ENCODE assay signal across 11 mouse cellular contexts in the genomic region with DNA sequence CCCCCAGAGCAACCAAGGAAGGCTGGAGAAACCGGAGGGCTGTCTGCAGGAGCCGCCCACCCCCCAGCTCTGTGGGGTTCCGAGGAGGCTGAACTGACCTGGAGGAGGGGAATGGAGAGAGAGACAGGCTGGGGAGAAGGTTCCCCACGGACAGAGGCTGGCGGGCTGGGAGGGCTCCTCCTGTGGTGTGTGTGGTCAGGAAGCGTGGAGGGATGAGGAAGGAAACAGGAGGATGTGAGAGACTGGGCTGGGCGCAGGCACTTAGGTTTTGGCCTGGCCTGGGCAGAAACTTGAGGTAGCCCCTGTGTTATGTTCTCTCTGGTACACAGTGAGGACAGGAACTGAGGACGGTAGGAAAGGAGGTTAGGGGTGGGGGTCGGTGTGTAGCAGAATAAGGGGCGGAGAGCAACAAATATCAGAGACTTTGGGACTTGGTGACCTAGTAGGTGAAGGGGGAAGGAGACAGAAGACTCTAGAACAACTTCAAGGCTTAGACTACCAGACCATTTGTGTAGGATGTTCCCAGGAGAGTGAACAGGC. TPM values are rescaled to one million over a fixed set of nuclear protein-coding genes. Genes with fewer than 3 reads are reported as not detected.
DNase-seq lines count a peak whose midpoint lies in the region; ATAC-seq and TF ChIP-seq lines count a peak whose summit lies in the region.
"Had no signal": no experiment of that assay in that cellular context is flagged by ENCODE, and none has a peak within 500 bp of the region (broad histone marks: within the 10 kb centered on the region; RNA-seq: fewer than 3 reads in every experiment).

No protein-coding gene starts in this region.

- no peaks in the 10 kb centered on the region for H3K9me3 ChIP-seq in lung, postnatal 0 days (ENCODE audit: low read length)
- no peaks in the 10 kb centered on the region for H3K9me3 ChIP-seq in limb, embryonic 14.5 days (ENCODE audit: control insufficient read depth, low read length)
- H3K9me3 ChIP-seq in stomach, embryonic 16.5 days (replicated peaks; ENCODE audit: control insufficient read depth, low read length), result no peaks in the 10 kb centered on the region

- H3K9ac ChIP-seq in lung, postnatal 0 days (replicated peaks; ENCODE audit: low read depth), result no peak overlapping the region
- H3K9ac ChIP-seq in limb, embryonic 14.5 days (ENCODE audit: low read depth, low read length, severe bottlenecking), result no peak overlapping the region
- H3K9ac ChIP-seq in stomach, embryonic 16.5 days (ENCODE audit: low read length), result peak overlapping the region; percentile 26; the same call in 1 of the 2 replicates

- peak overlapping the region; percentile 6; the same call in 1 of the 2 replicates for H3K4me3 ChIP-seq in gastrocnemius, adult 2 months
- no peak overlapping the region for H3K4me3 ChIP-seq in lung, postnatal 0 days (ENCODE audit: low read depth, low read length)
- H3K4me3 ChIP-seq in limb, embryonic 14.5 days (replicated peaks; ENCODE audit: low read length), result no peak overlapping the region
- H3K4me3 ChIP-seq in stomach, embryonic 16.5 days (replicated peaks; ENCODE audit: low read length), result no peak overlapping the region

- TF ChIP-seq EP300 in lung, postnatal 0 days (IDR thresholded peaks at IDR 0.05), result no peak

- 44% methylated on average over 10 of the region's 10 CpGs for WGBS in lung, postnatal 0 days
- WGBS in limb, embryonic 14.5 days, result 38% methylated on average over 10 of the region's 10 CpGs
- WGBS in stomach, embryonic 16.5 days, result 53% methylated on average over 10 of the region's 10 CpGs

- DNase-seq in gastrocnemius, adult 2 months, result no peak
- no peak for DNase-seq in gastrocnemius, postnatal 10 days
- DNase-seq in lung, postnatal 0 days (ENCODE audit: low spot score), result no peak
- no peak for DNase-seq in lung, adult 18-20 months
- no peak for DNase-seq in limb, embryonic 14.5 days (ENCODE audit: low spot score)
- DNase-seq in frontal cortex, postnatal 36 days (ENCODE audit: low spot score in 2 of 2), result no peak
- no peak for DNase-seq in spleen, adult 18-20 months
- DNase-seq: cerebellum, adult 9-10 months had no signal

- H3K27ac ChIP-seq in gastrocnemius, adult 2 months, result peak overlapping the region; percentile 66
- H3K27ac ChIP-seq in lung, postnatal 0 days (ENCODE audit: low read length), result peak overlapping the region; percentile 60
- H3K27ac ChIP-seq in limb, embryonic 14.5 days (replicated peaks; ENCODE audit: low read depth, low read length), result peak overlapping the region; percentile 26; the same call in 1 of the 2 replicates
- peak overlapping the region; percentile 57 for H3K27ac ChIP-seq in stomach, embryonic 16.5 days (ENCODE audit: low read length)

- peaks cover 7% of the 10 kb centered on the region; the same call in 1 of the 2 replicates for H3K4me1 ChIP-seq in lung, postnatal 0 days (ENCODE audit: insufficient read depth, low read depth, low read length)
- peaks cover 8% of the 10 kb centered on the region for H3K4me1 ChIP-seq in limb, embryonic 14.5 days (ENCODE audit: control insufficient read depth, insufficient read depth, low read length)
- H3K4me1 ChIP-seq in stomach, embryonic 16.5 days (ENCODE audit: control insufficient read depth, insufficient read depth, low read length), result peaks cover 15% of the 10 kb centered on the region

- TF ChIP-seq POLR2A in limb, embryonic 14.5 days (IDR thresholded peaks at IDR 0.05; ENCODE audit: borderline replicate concordance, extremely low read depth, insufficient read depth, insufficient read length), result no peak

- no peak for TF ChIP-seq CTCF in gastrocnemius, adult 2 months (IDR thresholded peaks at IDR 0.05)
- TF ChIP-seq CTCF in lung, postnatal 0 days (IDR thresholded peaks at IDR 0.05), result no peak

- intact Hi-C loops in gastrocnemius, adult 2 months (cut with DNase I), result no loop called here

- no peaks in the 10 kb centered on the region for H3K27me3 ChIP-seq in lung, postnatal 0 days (replicated peaks; ENCODE audit: insufficient read depth, low read length)
- no peaks in the 10 kb centered on the region for H3K27me3 ChIP-seq in limb, embryonic 14.5 days (ENCODE audit: control insufficient read depth, insufficient read depth, low read length)
- H3K27me3 ChIP-seq in stomach, embryonic 16.5 days (ENCODE audit: control insufficient read depth, insufficient read depth, low read length), result no peaks in the 10 kb centered on the region

- ATAC-seq in lung, postnatal 0 days, result no peak
- no peak for ATAC-seq in limb, embryonic 14.5 days (ENCODE audit: low FRiP score, low read depth)
- no peak for ATAC-seq in stomach, embryonic 16.5 days (ENCODE audit: insufficient read depth, low FRiP score)
- ATAC-seq: activated CD4-positive, CD25-positive, alpha-beta regulatory T cell, adult 4 months had no signal

- no peaks in the 10 kb centered on the region for H3K36me3 ChIP-seq in lung, postnatal 0 days (ENCODE audit: insufficient read depth, low read length)
- no peaks in the 10 kb centered on the region for H3K36me3 ChIP-seq in limb, embryonic 14.5 days (ENCODE audit: control insufficient read depth, insufficient read depth, low read length)
- H3K36me3 ChIP-seq in stomach, embryonic 16.5 days (ENCODE audit: control insufficient read depth, insufficient read depth, low read length), result no peaks in the 10 kb centered on the region

- no peak overlapping the region for H3K4me2 ChIP-seq in lung, postnatal 0 days (replicated peaks; ENCODE audit: low read depth, low read length)
- no peak overlapping the region for H3K4me2 ChIP-seq in limb, embryonic 14.5 days (replicated peaks; ENCODE audit: low read depth, low read length, severe bottlenecking)
- no peak overlapping the region for H3K4me2 ChIP-seq in stomach, embryonic 16.5 days (ENCODE audit: low read depth, low read length)
- H3K4me2 ChIP-seq: midbrain, embryonic 11.5 days had no signal

RNA-seq across cellular contexts. Expression of gene Arhgap23, which starts 2.5 kb away (rescaled TPM):
- 1 to 10 TPM; 5.9 to 7.5 TPM for total RNA-seq in gastrocnemius, adult 2 months (2021)
- total RNA-seq in gastrocnemius, postnatal 10 days (2021), result 10 to 100 TPM; 13.5 to 18.9 TPM
- 7.0 and 8.4 TPM in 2 replicates for polyA plus RNA-seq in lung, postnatal 0 days (2015; fragmentation: Nextera tagmentation; extraction: Ambion mirVana)
- 28.9 and 37.9 TPM in 2 replicates for polyA plus RNA-seq in limb, embryonic 14.5 days (2012; rRNA removed)
- polyA plus RNA-seq in limb, embryonic 14.5 days (2014; fragmentation: Nextera tagmentation; extraction: Ambion mirVana), result 9.8 and 10.8 TPM in 2 replicates
- 4.4 and 4.8 TPM in 2 replicates for polyA plus RNA-seq in stomach, embryonic 16.5 days (2015; fragmentation: Nextera tagmentation; extraction: Ambion mirVana)
- polyA plus RNA-seq: activated CD4-positive, CD25-positive, alpha-beta regulatory T cell, adult 4 months had no signal

RNA-seq across cellular contexts. Expression of gene Socs7, which starts 50.5 kb away (rescaled TPM):
- 10 to 100 TPM; 43.2 to 48.6 TPM for total RNA-seq in gastrocnemius, adult 2 months (2021)
- 10 to 100 TPM; 33.7 to 34.8 TPM for total RNA-seq in gastrocnemius, postnatal 10 days (2021)
- 2.4 and 2.5 TPM in 2 replicates for polyA plus RNA-seq in lung, postnatal 0 days (2015; fragmentation: Nextera tagmentation; extraction: Ambion mirVana)
- polyA plus RNA-seq in limb, embryonic 14.5 days (2012; rRNA removed), result 13.7 and 14.1 TPM in 2 replicates
- 2.6 and 3.0 TPM in 2 replicates for polyA plus RNA-seq in limb, embryonic 14.5 days (2014; fragmentation: Nextera tagmentation; extraction: Ambion mirVana)
- 2.8 and 3.4 TPM in 2 replicates for polyA plus RNA-seq in stomach, embryonic 16.5 days (2015; fragmentation: Nextera tagmentation; extraction: Ambion mirVana)
